Mouse (Mus musculus): ENCODE measurements at regions not wholly inside any gene's neighbourhood (a gene's known extent, or its start where the extent isn't known, plus 50 kb on each side); places are given as distances from the start of the nearest gene placed in this dataset.
"Not testable (repeated sequence)": the region's sequence is repeated elsewhere in the genome, so short reads cannot be mapped to it uniquely, and the experiment has no call there.

DNA sequence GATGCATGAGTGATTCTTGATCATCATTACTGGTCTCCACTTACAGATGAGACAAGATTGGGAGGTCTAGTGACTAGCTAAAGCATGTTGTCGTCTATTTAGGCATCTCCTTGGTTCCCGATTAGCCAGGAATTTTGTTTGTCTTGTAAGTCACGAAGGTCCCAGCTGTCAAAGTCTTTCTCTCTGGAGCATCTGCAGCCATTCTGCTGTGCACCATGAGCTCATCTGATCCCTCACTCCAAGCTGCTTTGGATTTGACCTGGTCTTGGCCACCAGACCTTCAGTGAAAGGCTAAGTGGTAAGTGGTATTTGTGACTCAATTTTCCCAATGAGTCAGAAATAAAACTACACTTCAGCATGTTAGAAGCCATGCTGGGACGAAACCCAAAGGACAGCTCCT is 53.3 kb upstream of the Creb5 start:
- no peak for DNase-seq

DNA sequence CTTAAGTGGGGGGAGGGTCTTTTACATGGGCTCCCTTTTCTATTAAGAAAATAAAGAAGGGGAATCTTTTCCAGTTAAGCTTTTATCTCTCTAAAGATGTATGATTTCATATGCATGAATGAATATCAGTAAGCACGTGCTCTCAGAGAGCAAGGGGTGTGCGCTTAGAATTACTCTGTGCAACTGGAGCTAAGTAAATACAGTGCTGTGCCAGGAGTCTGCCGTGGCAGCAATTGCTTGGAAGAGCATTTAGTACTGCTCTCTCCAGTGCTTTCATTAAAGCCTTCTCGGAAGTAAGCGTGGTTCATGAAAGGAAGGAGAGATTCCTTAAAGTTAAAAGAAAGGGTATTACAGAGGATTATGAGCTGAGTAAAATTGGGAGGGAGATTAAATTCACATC is 54.5 kb upstream of the Creb5 start:
- DNase-seq: no peak

DNA sequence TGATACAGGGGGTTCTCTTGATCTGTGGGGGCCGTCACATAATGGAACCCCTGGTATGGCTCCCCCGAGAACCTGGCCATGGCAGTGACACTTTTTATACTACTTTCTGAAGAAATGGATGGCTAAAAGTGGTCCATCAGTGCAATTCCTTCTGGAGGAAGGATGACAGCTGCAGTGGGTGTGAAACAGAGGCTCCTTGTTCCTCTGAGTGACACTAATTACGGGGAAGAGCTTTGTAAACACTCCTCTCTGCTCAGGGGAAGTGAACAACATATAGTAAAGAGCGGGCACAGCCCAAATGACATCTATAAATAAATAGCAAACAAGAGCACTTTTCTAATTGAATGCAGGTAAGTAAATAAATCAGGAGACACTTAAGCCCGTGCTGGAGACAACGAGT is 57.7 kb upstream of the Creb5 start:
- no peak for DNase-seq

- no peak for DNase-seq
These were observed 65.0 kb upstream of the Creb5 start for GRCm38 (mm10) chr6:53222104-53222503.

DNA sequence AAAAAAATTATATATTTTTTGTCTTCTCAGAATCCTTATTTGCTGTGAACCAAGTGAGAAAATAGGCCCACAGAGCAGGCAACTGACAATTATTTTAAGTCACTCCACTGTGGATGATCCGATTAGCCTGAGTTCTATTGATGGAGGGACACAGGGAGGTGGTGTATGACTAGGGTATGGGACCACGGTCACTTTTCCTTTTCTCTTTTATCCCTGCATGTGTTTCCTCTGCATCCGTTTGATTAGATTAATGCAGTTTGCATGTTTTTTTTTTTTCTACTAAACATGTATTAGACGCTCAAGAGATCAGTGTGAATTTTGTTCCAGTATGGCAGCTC is 65.4 kb upstream of the Creb5 start:
- no peak for DNase-seq

GRCm38 (mm10) chr6:53220784-53221667 is 66.0 kb upstream of the Creb5 start:
- DNase-seq: no peak

- no peak for DNase-seq
These were observed 68.2 kb upstream of the Creb5 start for GRCm38 (mm10) chr6:53218871-53219286.

- peak; percentile 29 to 41 for DNase-seq
These were observed 69.6 kb upstream of the Creb5 start for GRCm38 (mm10) chr6:53217234-53218015.

- DNase-seq: no peak
These were observed 70.4 kb upstream of the Creb5 start for GRCm38 (mm10) chr6:53216715-53217114.

DNA sequence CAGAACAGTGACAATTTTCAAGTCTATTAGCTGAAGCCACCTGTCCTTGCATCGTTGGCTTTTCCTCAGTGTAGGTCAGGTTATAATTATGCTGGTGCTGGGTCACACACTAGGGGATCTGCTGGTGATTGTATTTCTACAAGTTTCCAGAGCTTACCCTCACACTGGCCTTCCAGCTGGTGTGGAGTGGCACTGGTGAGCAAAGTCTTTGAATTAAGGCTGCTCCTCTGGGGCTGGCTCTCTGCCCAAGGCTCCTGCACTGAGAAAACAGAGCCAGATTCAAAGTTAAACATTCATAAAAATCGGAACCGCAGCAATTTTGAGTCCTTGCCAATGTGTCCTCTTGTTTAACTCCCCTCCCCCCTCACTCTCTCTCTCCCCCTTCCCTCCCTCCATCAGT is 75.7 kb upstream of the Creb5 start:
- no peak for DNase-seq

DNA sequence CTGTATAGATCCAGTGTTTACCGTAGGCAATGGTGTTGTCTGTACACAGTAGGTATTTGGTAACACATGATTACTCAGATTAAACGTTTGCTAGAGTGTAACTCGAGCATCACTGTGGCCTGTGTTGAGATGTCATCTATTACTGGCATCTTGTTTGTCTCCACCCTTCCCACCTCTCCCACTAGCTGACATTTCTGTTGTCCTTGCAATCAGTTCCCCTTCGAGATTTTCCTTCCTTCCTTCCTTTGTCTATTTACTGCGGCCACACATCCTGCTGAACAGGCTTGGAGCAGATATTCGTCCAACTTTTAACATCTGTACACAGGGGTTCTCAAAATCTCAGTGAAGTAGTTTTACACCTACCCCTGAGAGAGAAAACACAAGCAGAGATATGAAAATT is 77.7 kb upstream of the Creb5 start:
- DNase-seq: no peak

DNA sequence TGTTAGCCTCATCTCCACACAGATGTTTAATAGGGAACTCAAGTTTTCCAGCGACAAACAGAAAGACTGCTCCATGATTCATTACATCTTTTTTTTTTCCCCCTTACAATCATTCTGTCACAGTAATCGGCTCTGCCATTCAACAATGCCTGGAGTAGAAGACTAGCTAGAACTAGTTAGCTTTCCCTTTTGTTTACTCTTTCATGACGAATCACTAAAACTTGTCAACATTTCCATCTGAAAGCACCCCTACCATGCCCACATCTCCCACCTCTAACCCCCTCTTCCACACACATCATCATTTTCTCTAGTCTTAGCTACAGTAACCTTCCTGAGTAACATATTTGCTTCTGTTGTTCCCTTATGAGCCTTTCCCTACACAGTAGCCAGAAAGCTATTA is 78.6 kb upstream of the Creb5 start:
- no peak for DNase-seq

- no peak for DNase-seq
These were observed 79.3 kb upstream of the Creb5 start for GRCm38 (mm10) chr6:53207781-53208180.

DNA sequence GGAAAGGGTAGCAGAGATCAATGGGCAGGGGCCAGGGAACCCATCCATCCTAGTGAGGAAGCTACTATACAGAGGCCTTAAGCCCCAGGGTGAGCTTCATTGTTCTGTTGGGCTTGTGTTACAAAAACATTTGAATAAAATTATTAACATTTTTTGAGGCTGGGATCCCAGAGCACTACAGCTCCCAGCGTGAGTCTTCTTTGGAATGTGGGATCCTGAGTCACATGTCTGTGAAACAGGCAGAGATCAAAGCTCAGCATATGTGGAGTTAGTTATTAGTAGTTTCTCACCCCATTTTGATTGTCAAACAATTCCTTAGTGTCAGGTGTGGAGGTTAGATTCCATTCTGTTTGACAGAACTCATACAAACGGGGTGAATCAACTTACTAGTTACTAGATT is 79.7 kb upstream of the Creb5 start:
- no peak for DNase-seq

- no peak for DNase-seq
These were observed 85.7 kb upstream of the Creb5 start for GRCm38 (mm10) chr6:53201281-53201956.

DNA sequence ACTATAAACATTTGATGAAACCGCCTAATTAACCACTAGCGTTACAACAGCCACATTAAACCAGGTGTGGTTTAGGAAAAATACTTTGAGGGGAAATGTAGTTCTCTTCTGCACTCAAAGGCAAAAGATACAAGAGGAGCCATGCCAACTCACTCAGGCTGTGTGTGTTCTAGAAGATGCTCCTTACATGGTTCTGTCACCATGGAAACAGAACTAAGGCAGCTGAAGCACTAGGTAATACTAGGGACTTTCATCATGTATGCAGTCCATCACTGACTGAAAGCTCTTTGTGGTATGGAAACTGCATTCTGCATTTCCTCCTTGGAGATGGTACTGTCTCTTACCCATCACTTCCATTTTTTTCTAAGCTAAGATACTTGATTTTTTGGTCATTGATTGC is 87.6 kb upstream of the Creb5 start:
- no peak for DNase-seq

DNA sequence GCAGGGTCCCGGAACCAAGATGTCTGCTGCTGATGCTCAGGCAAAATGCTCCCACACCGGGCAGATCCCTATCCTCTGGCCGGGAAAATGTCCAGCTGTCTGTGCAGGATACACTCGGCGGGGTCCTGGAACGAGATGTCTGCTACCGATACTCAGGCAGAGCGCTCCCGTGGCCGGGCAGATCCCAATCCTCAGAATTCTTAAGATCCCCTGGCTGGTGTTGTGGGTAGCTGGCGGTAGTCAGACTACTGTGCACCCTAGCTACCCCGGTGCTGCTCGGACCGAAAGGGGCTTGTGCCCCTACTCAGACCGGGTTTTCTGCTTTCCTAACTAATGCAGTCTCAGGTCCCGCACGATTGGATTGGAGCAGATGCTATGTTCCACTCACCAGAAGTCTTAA is 104.9 kb upstream of the Creb5 start:
- not testable (repeated sequence) for DNase-seq

DNA sequence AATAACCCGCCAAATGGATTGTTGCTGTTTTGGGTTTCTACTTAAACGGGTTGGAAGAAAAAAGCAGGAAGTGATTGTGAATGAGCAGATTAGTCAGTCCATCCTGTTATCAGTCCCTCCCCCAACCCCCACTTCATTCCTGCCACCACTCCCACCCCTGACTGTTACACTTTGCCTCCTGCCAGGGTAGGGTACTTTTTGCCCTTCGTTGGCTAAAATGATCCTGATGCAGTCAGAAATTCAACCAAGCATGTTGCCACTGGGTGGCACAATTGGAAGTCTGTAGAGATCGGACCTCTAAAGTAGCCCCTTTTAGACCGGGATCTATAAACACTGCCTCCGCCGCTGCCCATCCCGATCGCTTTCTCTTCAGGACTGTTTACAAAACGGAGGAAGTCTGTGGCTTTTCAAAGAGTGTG is 96.0 kb upstream of the Jazf1 start:
- no peak for DNase-seq

GRCm38 (mm10) chr6:53163091-53163490 is 94.7 kb upstream of the Jazf1 start:
- no peak for DNase-seq

DNA sequence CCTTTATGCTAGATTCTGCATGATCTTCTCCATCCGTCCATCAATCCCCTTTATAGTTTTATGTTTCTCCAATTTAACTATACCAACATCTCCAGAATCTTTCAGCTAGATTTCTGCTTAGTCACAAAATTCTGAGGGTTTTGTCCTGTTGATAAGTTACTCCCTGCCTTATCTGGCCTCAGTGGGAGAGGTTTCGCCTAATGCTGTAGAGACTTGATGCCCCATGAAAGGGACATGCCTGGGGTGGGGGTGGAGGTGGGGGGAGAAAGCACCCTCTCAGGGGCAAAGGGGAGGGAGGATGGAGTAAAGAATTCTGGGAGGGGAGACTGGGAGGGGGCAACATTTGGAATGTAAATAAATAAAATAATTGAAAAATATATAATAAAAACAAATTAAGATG is 93.2 kb upstream of the Jazf1 start:
- no peak for DNase-seq

- no peak for DNase-seq
These were observed 86.2 kb upstream of the Jazf1 start for GRCm38 (mm10) chr6:53154621-53155020.

GRCm38 (mm10) chr6:53147478-53147877 is 79.0 kb upstream of the Jazf1 start:
- DNase-seq: no peak

DNA sequence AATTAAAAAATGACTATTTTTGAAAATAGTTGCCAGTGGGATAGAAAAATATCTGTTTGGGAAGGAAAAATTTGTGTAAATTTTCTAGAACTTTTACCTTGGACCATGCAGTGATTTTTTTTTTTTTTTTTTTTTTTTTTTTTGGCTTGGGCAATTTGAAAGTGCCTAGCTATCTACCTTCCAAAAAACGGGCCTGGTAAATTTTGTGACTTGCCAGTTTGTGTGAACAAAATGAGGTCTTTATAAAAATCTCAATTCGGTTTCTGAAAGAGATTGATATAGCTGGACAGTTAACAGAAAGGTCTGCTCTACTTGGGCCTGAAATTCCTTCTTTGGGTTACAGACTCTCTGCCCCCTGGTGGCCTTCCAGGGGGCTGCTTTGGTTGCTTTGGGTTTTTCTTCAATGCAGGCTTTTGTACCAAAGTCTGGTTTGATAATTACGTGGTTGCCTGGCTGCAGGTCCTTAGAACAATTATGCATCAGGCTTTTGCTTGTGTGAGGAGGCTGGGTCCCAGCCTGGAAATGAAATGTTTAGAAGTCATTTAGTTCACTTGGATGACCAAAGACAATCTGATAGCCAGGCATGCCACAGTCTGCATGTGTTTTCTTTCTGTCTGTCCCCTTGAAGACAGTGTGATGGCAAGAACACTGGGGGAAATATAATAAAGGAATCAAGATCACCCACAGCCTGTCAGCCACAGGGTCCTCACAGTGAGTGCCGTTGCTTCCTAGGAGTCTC is 75.6 kb upstream of the Jazf1 start:
- peak; percentile 15 to 26 for DNase-seq

Data from B cell, adult 2 months (primary cell).